Mouse (Mus musculus) midbrain, postnatal 0 days (tissue): Measurements from ENCODE around the gene Asf1b. TPM values are rescaled to one million over a fixed set of nuclear protein-coding genes. Genes with fewer than 3 reads are reported as not detected.

Experiments used
- ATAC-seq: fragments of 200-750 bp; cut with Nextera tagmentation; 2 replicates; pipeline ENCODE4 v1.8.0; 2017; ENCODE audit warnings: moderate number of reproducible peaks, mild to moderate bottlenecking, moderate TSS enrichment, moderate library complexity; ENCODE audit not compliant: low FRiP score
- DNase-seq: peaks from one replicate; pipeline ENCODE4 v3.0.0-alpha.2; 2015; ENCODE audit warnings: low spot score
- H3K27ac ChIP-seq: fragments of 300-500 bp; sonication (generic); 2 replicates; pipeline ENCODE4 v1.5.1; 2014; ENCODE audit warnings: low read depth, mild to moderate bottlenecking, low read length, mixed read lengths
- H3K27me3 ChIP-seq: fragments of 300-500 bp; sonication (generic); 2 replicates; pipeline ENCODE4 v1.6.1; 2014; ENCODE audit warnings: low read length, control low read depth, mixed read lengths; ENCODE audit not compliant: insufficient read depth
- H3K36me3 ChIP-seq: fragments of 300-500 bp; sonication (generic); 2 replicates; pipeline ENCODE4 v1.6.1; 2014; ENCODE audit warnings: low read length, control low read depth, mixed read lengths; ENCODE audit not compliant: insufficient read depth
- H3K4me1 ChIP-seq: fragments of 300-500 bp; sonication (generic); 2 replicates; pipeline ENCODE4 v1.6.1; 2014; ENCODE audit warnings: mild to moderate bottlenecking, control low read depth, antibody characterized with exemption, low read length, mixed read lengths; ENCODE audit not compliant: insufficient read depth
- H3K4me2 ChIP-seq: fragments of 300-500 bp; sonication (generic); 2 replicates; pipeline ENCODE4 v1.6.1; 2014; ENCODE audit warnings: low read depth, mild to moderate bottlenecking, low read length, mixed read lengths; ENCODE audit not compliant: poor library complexity, severe bottlenecking
- H3K4me3 ChIP-seq: fragments of 300-500 bp; sonication (generic); 2 replicates; pipeline ENCODE4 v1.5.1; 2014; ENCODE audit warnings: low read depth, mild to moderate bottlenecking, low read length, moderate library complexity
- H3K9ac ChIP-seq: fragments of 300-500 bp; sonication (generic); replicated peaks from 2 replicates; pipeline ENCODE4 v1.6.1; 2014; ENCODE audit warnings: mild to moderate bottlenecking, low read length, moderate library complexity, mixed read lengths; ENCODE audit not compliant: poor library complexity, severe bottlenecking
- H3K9me3 ChIP-seq: fragments of 300-500 bp; sonication (generic); 2 replicates; pipeline ENCODE4 v1.6.1; 2016; ENCODE audit warnings: low read length, control low read depth
- CTCF ChIP-seq: IDR thresholded peaks from 2 replicates; pipeline ENCODE4 v1.5.1; 2016; ENCODE audit warnings: antibody characterized with exemption, mild to moderate bottlenecking
- WGBS: fragments of 180-500 bp; shearing (Covaris S2); extraction: QIAGEN DNeasy Blood & Tissue Kit; methylation state at CpG from one replicate; pipeline ENCODE4 v1.1.7; 2014; 5-methylcytosine and 5-hydroxymethylcytosine counted together
- polyA plus RNA-seq: library from polyadenylated mRNA; unstranded; fragments of >200 nt; fragmentation: Nextera tagmentation; extraction: Ambion mirVana; gene quantifications from 2 replicates; pipeline ENCODE4 v1.2.1, GENCODE M21; 2015
- total RNA-seq: library from RNA; depleted of rRNA; stranded (reverse); fragments of >200 nt; gene quantifications from 2 replicates; pipeline ENCODE4 v1.2.3, GENCODE M21; 2014

Asf1b gene
- total and polyA plus RNA-seq, 2 experiments from 2014 or later = 4.3 to 20.4 TPM

GRCm38 (mm10) chr8:83973161-83974031 lies 18.1 kb downstream of the Asf1b start:
- Histone ChIP-seq H3K4me3 (peak overlapping the region; percentile 95), H3K4me1 (peaks cover 27% of the 10 kb centered on the region; the same call in 1 of the 2 replicates), H3K4me2 (peak overlapping the region; percentile 91), H3K9ac (peak overlapping the region; percentile 84), H3K27ac (peak overlapping the region; percentile 78), H3K36me3 (0 out of 2 replicates have a peak, but pooled peaks cover 4% of the 10 kb centered on the region), H3K27me3 (no peaks in the 10 kb centered on the region), H3K9me3 (no peaks in the 10 kb centered on the region)
- ATAC-seq (peak; percentile 12), DNase-seq (peak; percentile 18)
- TF ChIP-seq CTCF = no peak
- 3% methylated on average over 35 of the region's 37 CpGs for WGBS

GRCm38 (mm10) chr8:83974521-83974920 lies 19.2 kb downstream of the Asf1b start:
- H3K27ac ChIP-seq = no peak overlapping the region
- WGBS = 87% methylated on average over 4 of the region's 4 CpGs
- no peaks in the 10 kb centered on the region for H3K9me3 ChIP-seq
- DNase-seq (no peak), ATAC-seq (no peak)
- peak overlapping the region; percentile 91 for H3K4me2 ChIP-seq
- H3K36me3 ChIP-seq = 0 out of 2 replicates have a peak, but pooled peaks cover 4% of the 10 kb centered on the region
- H3K4me3 ChIP-seq = no peak overlapping the region
- TF ChIP-seq CTCF = no peak
- peaks cover 27% of the 10 kb centered on the region; the same call in 1 of the 2 replicates for H3K4me1 ChIP-seq
- H3K27me3 ChIP-seq = no peaks in the 10 kb centered on the region
- no peak overlapping the region for H3K9ac ChIP-seq

- Histone ChIP-seq H3K4me2 (no peak overlapping the region), H3K4me3 (no peak overlapping the region), H3K36me3 (peaks cover 15% of the 10 kb centered on the region), H3K27ac (no peak overlapping the region), H3K4me1 (peaks cover 27% of the 10 kb centered on the region; the same call in 1 of the 2 replicates), H3K27me3 (no peaks in the 10 kb centered on the region), H3K9me3 (no peaks in the 10 kb centered on the region), H3K9ac (no peak overlapping the region)
- DNase-seq (no peak), ATAC-seq (no peak)
- 0 out of 2 replicates have a peak, but pooled peaks have one; percentile 20 for TF ChIP-seq CTCF
- 89% methylated on average over 4 of the region's 4 CpGs for WGBS
Measured at GRCm38 (mm10) chr8:83976101-83976630, 20.9 kb downstream of the Asf1b start.

- WGBS = 83% methylated on average over 5 of the region's 5 CpGs
- Histone ChIP-seq H3K9me3 (no peaks in the 10 kb centered on the region), H3K27ac (no peak overlapping the region), H3K9ac (no peak overlapping the region), H3K27me3 (no peaks in the 10 kb centered on the region), H3K4me2 (no peak overlapping the region), H3K36me3 (peaks cover 22% of the 10 kb centered on the region), H3K4me1 (peaks cover 24% of the 10 kb centered on the region; the same call in 1 of the 2 replicates), H3K4me3 (no peak overlapping the region)
- peak; percentile 39; the same call in 1 of the 2 replicates for TF ChIP-seq CTCF
- ATAC-seq (no peak), DNase-seq (no peak)
Measured at GRCm38 (mm10) chr8:83976779-83977350, 21.6 kb downstream of the Asf1b start.

- no peak overlapping the region for H3K4me3 ChIP-seq
- DNase-seq (no peak), ATAC-seq (no peak)
- WGBS = 67% methylated on average over 6 of the region's 6 CpGs
- H3K27me3 ChIP-seq = no peaks in the 10 kb centered on the region
- no peak overlapping the region for H3K4me2 ChIP-seq
- TF ChIP-seq CTCF = no peak
- peaks cover 22% of the 10 kb centered on the region; the same call in 1 of the 2 replicates for H3K4me1 ChIP-seq
- no peaks in the 10 kb centered on the region for H3K9me3 ChIP-seq
- H3K36me3 ChIP-seq = peaks cover 29% of the 10 kb centered on the region
- H3K9ac ChIP-seq = 0 out of 2 replicates have a peak overlapping the region, but pooled peaks have one; percentile 8
- no peak overlapping the region for H3K27ac ChIP-seq
Measured at GRCm38 (mm10) chr8:83977646-83978045, 22.3 kb downstream of the Asf1b start.
